Mouse (Mus musculus): ENCODE data around the gene Cnih4.

Cnih4 gene

DNA sequence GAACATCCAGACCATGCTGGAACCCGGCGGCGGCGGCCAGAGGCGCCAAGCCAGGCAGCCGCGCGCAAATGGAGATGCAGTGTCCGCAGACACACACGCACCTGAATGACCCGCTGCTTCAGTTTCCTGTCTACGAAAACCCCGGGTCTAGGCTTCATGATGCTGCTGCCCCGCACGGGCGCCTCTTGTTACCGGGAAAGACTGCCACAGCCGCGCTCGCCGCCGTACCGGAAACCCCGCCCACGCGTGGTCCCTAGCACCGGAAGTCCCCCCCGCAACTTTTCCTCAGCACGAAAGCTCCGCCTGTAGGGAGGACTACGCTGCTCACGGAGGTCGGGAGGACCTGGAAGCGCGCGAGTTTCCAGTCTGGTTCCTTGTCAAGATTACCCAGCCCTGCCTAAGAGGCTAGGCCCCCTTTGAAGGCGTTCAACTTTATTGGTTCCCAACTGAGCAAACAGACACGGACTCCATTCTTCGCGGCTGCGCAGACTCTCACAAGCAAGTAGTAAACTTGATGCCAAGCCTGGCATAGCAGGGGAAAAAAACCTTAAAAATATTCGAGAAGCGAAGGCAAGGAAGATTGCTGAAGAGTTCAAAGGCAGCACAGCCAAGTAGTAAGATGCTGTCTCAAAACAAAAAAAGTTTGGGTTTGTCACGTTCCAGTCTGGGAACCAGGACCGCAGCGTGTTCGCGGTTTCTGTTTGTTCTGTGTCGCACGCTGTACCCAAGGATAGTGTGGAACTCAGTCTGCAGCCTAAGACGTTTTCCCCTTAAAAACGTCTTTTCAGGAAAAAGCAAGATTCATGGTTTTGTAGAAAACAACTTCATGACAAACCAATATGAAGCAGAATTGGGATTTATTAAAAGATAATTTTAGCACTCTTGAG is at the start of gene Cnih4, which contains the start of gene Nvl:
Gene Cnih4, plus strand, starts transcription at position 744 of the 887 bp plus-strand sequence.
Gene Nvl, minus strand, starts transcription at position 255 of the 887 bp plus-strand sequence.
- in situ Hi-C loops (cut with MboI): no loop called here

DNA sequence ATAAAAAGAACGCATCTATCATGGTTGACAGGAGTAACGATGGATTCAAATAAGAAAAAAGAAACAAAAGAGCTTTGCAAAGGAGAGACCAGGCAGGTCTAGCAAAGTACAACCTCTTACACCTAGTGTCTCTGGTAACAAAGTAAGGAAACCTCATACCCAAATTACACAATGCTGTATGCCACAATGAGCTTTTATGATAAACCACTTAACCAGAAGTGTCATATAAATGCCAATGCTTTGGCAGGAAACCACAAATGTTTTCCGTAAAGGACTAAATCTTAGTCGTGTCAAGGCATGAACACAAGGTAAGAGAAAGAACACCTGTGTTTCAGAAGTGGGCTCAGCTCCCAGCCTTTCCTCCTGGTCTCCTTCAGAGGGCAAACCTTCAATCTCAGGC is 27.4 kb upstream of the Cnih4 start:
- in situ Hi-C loops (cut with MboI): no loop called here

GRCm38 (mm10) chr1:181124145-181124544 is 20.3 kb upstream of the Cnih4 start:
- in situ Hi-C loops (cut with MboI): no loop called here

DNA sequence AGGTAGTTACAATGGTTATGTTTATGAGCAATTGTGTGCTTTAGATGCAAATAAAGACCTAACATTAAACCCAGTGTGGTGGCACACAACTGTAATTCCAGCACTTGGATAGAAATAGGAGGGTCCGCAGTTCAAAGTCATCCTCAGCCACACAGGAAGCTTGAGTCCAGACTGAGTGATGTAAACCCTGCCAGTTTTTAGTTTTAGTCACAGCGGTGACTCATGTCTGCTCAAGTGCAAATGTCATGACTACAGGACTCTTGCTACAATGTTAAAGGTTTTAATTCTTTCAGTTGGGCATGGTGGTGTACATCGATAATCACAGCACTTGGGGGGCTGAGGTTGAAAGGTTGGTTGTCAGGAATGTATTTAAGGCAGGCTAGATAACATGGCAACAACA is 18.6 kb upstream of the Cnih4 start:
- in situ Hi-C loops (cut with MboI): no loop called here

GRCm38 (mm10) chr1:181126766-181127165 is 17.7 kb upstream of the Cnih4 start:
- in situ Hi-C loops (cut with MboI): no loop called here

DNA sequence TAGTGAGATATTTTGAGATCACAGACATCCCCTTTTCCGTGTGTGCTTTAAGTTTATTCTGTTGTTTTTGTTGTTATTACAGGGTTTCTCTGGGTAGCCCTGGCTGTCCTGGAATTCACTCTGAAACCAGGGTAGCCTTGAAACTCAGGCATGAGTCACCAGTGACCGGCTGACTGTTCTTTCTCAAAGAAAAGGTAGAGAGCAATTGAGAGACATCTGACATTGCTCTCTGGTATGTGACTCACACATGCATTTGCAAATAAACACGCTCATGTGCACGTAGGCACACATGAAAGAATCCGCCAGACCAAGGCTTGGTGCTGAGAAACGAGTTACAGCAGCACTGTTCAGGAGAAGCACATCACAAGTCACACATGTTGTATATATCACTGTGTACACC is 12.6 kb upstream of the Cnih4 start:
- in situ Hi-C loops (cut with MboI): no loop called here

DNA sequence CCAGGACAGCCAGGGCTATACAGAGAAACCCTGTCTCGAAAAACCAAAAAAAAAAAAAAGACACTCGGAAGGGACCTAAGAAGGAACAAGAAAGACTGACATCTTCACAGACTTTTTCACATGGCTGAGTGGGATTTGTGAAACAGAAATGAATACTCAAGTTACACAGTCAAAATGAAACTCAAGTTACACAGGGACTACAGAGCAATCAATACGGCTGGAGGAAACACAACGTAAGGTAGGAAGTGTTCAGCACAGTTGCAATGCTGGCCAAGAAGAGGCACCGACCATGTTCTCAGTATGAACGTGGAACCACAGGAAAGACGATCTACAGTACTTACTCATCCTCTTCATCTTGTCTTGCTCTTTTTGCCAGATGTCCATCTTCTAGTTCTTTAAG is 5.8 kb upstream of the Cnih4 start:
- in situ Hi-C loops (cut with MboI): no loop called here

DNA sequence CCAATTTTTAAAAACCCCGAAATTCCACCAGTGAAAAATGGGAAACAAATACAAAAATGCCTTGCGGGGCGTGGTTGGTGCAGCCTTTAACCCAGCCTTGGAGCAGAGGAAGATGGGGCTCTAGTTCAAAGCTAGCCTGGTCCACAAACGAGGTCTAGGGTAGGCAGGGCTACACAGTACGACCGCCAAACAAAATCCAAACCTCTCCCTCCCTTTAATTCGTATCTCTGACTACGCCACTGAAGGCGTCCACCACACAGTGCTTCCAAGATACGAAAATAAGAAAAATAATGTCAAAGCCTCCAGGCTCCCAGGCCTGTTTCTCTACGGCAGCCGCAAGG is 914 bp upstream of the Cnih4 start:
- in situ Hi-C loops (cut with MboI): no loop called here

DNA sequence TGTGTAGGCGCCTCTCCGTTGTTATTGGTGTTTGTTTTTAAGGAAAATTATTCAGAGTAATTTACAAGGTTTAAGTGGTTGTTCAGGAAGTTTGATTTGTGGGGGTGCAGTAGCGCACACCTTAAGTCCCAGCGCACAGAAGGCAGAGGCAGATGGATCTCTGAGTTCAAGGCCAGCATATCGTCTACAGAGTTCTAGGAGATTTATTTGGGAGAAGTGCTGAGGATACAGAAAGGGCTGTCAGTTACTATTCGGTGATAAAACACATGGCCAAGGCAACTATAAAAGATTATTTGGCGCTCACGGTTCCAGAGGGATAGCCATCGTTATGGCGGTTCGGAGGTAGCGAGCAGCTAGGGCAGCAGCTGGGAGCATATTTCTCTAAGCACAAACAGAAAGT is 473 bp downstream of the Cnih4 start:
- in situ Hi-C loops (cut with MboI): no loop called here

GRCm38 (mm10) chr1:181146187-181146586 is 1.7 kb downstream of the Cnih4 start:
- in situ Hi-C loops (cut with MboI): no loop called here

GRCm38 (mm10) chr1:181148540-181148939 is 4.0 kb downstream of the Cnih4 start:
- in situ Hi-C loops (cut with MboI): no loop called here

DNA sequence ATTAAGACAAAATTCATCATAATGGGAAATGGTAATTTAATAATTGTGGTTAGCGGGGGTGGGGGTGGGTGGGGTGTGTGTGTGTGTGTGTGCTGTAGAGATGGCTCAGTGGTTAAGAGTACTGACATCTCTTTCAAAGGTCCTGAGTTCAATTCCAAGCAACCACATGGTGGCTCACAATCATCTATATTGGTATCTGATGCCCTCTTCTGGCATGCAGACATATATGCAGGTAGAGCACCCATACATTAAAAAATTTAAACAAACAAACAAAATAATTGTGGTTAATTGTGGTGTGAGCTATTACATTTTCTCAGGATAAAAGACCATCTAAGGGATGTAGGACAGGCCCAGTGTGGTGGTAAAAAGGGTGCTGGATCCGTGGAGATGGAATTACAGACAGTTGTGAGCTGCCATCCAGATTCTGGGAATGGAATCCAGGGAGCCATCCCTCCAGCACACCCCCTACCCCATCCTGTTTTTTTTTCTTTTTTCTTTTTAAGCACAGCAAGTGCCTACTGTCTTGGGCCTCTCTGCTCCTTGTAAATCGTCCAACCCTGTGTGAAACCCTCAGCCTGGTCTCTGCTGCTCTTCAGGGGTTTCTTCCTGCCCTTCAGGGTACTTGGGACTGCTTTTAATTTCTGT is 5.0 kb downstream of the Cnih4 start:
- in situ Hi-C loops (cut with MboI): no loop called here

DNA sequence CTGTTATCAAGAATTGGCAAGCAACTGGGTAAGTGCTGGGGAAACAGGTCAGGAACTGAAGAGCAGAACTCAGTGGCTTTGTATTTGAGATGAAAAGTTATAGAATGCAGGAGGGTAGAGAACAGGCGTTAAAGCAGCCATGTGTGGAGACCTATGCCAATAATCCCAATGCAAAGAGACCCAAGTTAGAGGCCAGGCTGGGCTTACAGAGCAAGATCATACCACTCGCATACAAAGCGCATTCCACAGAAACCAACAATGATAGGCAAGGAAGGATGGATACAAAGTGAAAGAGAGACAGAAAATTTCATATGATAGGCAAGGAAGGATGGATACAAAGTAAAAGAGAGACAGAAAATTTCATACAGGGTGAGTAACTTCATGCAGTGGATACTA is 5.9 kb downstream of the Cnih4 start:
- in situ Hi-C loops (cut with MboI): no loop called here

DNA sequence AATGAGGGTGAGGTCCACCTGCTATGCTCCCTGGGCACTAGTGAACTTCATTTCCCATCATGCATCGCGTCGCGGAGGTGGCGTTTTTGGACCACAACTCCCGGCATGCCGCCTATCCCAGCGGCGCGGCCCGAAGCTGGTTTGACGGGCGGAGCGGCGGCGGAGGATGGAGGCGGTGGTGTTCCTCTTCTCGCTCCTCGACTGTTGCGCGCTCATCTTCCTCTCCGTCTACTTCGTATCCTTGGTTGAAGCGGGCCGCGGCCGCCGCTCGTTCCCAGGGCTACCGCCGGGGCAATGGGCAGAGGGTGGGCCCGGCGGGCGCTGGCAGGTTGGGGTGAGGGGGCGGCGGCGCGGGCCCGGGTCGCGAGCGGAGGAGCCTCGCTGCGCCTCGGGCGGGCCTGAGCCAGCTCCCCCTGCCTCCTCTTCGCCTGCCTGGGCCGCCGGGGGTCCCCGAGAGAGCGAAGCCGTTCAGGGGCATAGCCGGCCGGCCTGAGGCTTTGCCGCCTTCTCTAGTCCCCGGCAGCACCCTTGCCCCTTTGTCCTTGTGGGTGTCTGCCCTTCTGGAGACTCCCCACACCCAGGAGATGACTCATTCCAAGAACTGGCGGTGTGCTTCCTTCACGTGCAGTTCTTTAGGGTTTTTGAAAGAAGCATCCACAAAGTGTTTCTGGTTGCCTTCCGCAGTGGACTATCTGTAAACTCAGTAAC is 6.5 kb downstream of the Cnih4 start:
- in situ Hi-C loops (cut with MboI): no loop called here

DNA sequence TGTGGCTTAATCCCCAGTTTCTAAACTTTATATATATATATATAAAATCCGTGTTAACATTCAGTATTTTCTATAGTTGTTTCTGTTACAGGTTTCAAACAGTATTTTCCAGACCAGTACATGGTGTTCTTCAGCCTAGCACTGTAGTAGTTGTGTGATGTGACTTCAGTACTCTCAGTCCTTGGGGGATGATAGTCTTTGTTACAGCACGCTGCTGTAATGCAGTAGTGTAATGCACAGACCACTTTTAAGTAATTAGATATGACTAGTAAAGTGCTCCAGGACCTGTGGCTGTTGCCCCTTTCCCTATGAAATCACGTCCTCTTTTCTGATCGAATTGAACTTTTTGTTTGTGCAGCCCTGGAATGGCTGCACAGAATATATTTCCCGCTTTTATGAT is 7.0 kb downstream of the Cnih4 start:
- in situ Hi-C loops (cut with MboI): no loop called here

- in situ Hi-C loops (cut with MboI): no loop called here
Measured at GRCm38 (mm10) chr1:181167816-181168215, 23.3 kb downstream of the Cnih4 start.

- in situ Hi-C loops (cut with MboI): no loop called here
Measured at GRCm38 (mm10) chr1:181168377-181168776, 23.9 kb downstream of the Cnih4 start.

- in situ Hi-C loops (cut with MboI): no loop called here
Measured at GRCm38 (mm10) chr1:181170210-181170609, 25.7 kb downstream of the Cnih4 start.

DNA sequence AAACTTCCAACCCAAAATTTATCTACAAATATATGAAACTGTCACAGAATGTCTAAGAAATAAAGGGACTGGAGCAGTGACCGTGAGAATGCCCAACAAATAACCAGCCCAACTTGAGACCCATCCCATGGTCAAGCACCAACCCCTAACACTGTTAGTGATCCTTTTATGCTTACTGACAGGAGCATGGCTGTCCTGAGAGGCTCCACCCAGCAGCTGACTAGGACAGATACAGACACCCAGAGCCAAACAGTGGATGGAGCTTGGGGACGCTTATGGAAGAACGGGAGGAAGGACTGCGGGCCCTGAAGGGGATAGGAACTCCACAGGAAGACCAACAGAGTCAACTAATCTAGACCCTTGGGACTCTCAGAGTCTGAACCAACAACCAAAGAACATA is 44.4 kb downstream of the Cnih4 start:
- in situ Hi-C loops (cut with MboI): no loop called here

GRCm38 (mm10) chr1:181199446-181199845 is 55.0 kb downstream of the Cnih4 start:
- in situ Hi-C loops (cut with MboI): no loop called here

GRCm38 (mm10) chr1:181210147-181210546 is 65.7 kb downstream of the Cnih4 start:
- in situ Hi-C loops (cut with MboI): no loop called here

DNA sequence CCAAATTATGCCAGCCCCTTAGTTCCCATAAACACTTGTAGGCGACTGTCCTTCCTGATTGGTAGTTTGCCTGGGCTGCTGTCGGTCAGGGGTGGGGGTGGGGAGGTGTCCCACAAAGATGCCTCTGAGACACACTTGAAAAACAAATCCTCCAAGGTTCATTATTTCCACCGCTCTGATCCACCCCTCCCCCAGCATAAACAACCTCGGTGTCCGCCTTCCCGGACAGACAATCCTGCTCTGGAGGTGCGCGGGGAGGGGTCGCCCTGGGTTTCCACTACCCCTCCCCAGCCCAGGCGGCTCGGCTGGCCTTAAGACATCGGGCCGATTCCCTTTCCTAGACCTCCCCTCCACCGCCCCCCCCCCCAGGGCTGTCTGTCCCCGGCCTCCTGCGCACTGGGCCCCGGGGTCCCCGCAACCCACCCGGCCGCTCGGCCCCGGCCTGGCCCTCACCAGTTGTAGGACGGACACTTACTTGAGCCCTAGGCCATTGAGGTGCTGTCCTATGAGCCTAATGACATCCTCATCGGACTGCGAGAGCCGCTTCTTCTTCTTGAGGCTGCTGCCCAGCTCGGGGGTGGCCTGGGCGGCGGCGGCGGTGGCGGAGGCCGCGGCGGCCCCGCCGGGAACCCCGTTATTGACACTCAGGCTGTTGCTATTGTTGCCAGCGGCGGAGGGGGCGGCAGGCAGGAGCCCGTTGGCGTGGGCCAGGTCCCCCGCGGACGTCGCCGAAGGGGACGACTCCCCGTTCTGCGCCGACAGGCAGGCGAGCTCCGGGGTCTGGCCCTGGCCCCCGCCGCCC is 66.3 kb downstream of the Cnih4 start:
- in situ Hi-C loops (cut with MboI): no loop called here

Data from mature B cell (primary cell).